Mouse (Mus musculus) Patski (cell line): Measurements from ENCODE around the gene Kndc1. TPM values are rescaled to one million over a fixed set of nuclear protein-coding genes. Genes with fewer than 3 reads are reported as not detected.

Experiments used
- ATAC-seq: fragments of 100-300 bp; one replicate; pipeline ENCODE4 v1.8.0; 2021
- CTCF ChIA-PET: fragments of 350-600 bp; sonication (Branson Sonifier 250); formaldehyde crosslinking; loops from one replicate; lab custom pipeline; 2022; ENCODE audit warnings: inconsistent platforms; lab: Charles Lee
- POLR2A ChIA-PET: fragments of 350-600 bp; sonication (Branson Sonifier 250); formaldehyde crosslinking; loops from one replicate; lab custom pipeline; 2022; ENCODE audit warnings: antibody characterized with exemption, inconsistent platforms; lab: Charles Lee
- DNase-seq: peaks from one replicate; pipeline ENCODE4 v3.0.0-alpha.2; 2011; ENCODE audit warnings: low read depth, low spot score
- H3K27me3 ChIP-seq: fragments of 371-371 bp; one replicate; pipeline ENCODE4 v1.5.1; 2021
- CTCF ChIP-seq: fragments of 100-300 bp; IDR thresholded peaks from one replicate; pipeline ENCODE4 v1.5.1; 2021
- in situ Hi-C: fragments of 300-500 bp; cut with MboI; formaldehyde crosslinking; loops from 3 replicates; pipeline ENCODE4 v1.11.1; 2018; ENCODE audit warnings: low pct_unique_long_range_greater_than_20kb, mixed read lengths
- polyA plus RNA-seq: library from polyadenylated mRNA; unstranded; gene quantifications from one replicate; pipeline ENCODE4 v1.2.3, GENCODE M21; 2021

Kndc1 gene
- polyA plus RNA-seq: 0.54 TPM

GRCm38 (mm10) chr7:139894655-139895557, at the start of gene Kndc1:
Gene Kndc1, plus strand, starts transcription at chr7:139894696.
- ATAC-seq: peak; percentile 36
- CTCF ChIA-PET: interaction anchor here (1.3 kb wide), 1 partner anchor 10 kb away, joined by 7 read pairs; no protein-coding TSS in a partner anchor
- H3K27me3 ChIP-seq: peaks cover 36% of the 10 kb centered on the region
- POLR2A ChIA-PET: no interaction called here
- in situ Hi-C loops: no loop called here
- no peak for DNase-seq
- no peak for TF ChIP-seq CTCF

- ChIA-PET CTCF (interaction anchor here (1.3 to 2.0 kb wide), 3 partner anchors 10 to 63 kb away, joined by 4 to 11 read pairs (median 5); no protein-coding TSS in a partner anchor), POLR2A (no interaction called here)
- DNase-seq: no peak
- TF ChIP-seq CTCF: no peak
- H3K27me3 ChIP-seq: no peaks in the 10 kb centered on the region
- ATAC-seq: no peak
- in situ Hi-C loops: no loop called here
Observed at GRCm38 (mm10) chr7:139845101-139845500, 49.4 kb upstream of the Kndc1 start.

- TF ChIP-seq CTCF: no peak
- ATAC-seq (no peak), DNase-seq (no peak)
- POLR2A ChIA-PET: no interaction called here
- in situ Hi-C loops: no loop called here
- CTCF ChIA-PET: interaction anchor here (1.0 to 1.4 kb wide), 2 partner anchors 11 to 147 kb away, joined by 5 to 6 read pairs; no protein-coding TSS in a partner anchor
- H3K27me3 ChIP-seq: no peaks in the 10 kb centered on the region
Observed at GRCm38 (mm10) chr7:139850152-139850551, 44.3 kb upstream of the Kndc1 start.

- no peak for ATAC-seq
- no peak for DNase-seq
- CTCF ChIA-PET: interaction anchor here (1.0 kb wide), 1 partner anchor 10 kb away, joined by 5 read pairs; no protein-coding TSS in a partner anchor
- POLR2A ChIA-PET: no interaction called here
- no peak for TF ChIP-seq CTCF
- in situ Hi-C loops: no loop called here
- no peaks in the 10 kb centered on the region for H3K27me3 ChIP-seq
Observed at GRCm38 (mm10) chr7:139850677-139851076, 43.8 kb upstream of the Kndc1 start.

GRCm38 (mm10) chr7:139851098-139851497, 43.4 kb upstream of the Kndc1 start:
- TF ChIP-seq CTCF: no peak
- no peaks in the 10 kb centered on the region for H3K27me3 ChIP-seq
- in situ Hi-C loops: no loop called here
- ChIA-PET POLR2A (no interaction called here), CTCF (interaction anchor here (1.0 kb wide), 1 partner anchor 10 kb away, joined by 5 read pairs; no protein-coding TSS in a partner anchor)
- no peak for ATAC-seq
- no peak for DNase-seq

- ChIA-PET CTCF (no interaction called here), POLR2A (no interaction called here)
- H3K27me3 ChIP-seq: no peaks in the 10 kb centered on the region
- ATAC-seq (no peak), DNase-seq (no peak)
- in situ Hi-C loops: no loop called here
- TF ChIP-seq CTCF: no peak
Observed at GRCm38 (mm10) chr7:139855261-139855660, 39.2 kb upstream of the Kndc1 start.

GRCm38 (mm10) chr7:139861411-139861810, 33.1 kb upstream of the Kndc1 start:
- TF ChIP-seq CTCF: peak; percentile 86
- CTCF ChIA-PET: interaction anchor here (0.7 to 5.7 kb wide), 16 partner anchors 8 to 271 kb away, joined by 3 to 56 read pairs (median 5); partner anchors contain the start of gene Cfap46
- POLR2A ChIA-PET: interaction anchor here (0.5 to 0.6 kb wide), 2 partner anchors 92 to 107 kb away, joined by 3 to 4 read pairs; no protein-coding TSS in a partner anchor
- in situ Hi-C loops: loop anchor here (5.0 kb wide), 1 partner anchor 159 kb away; no protein-coding TSS in a partner anchor
- ATAC-seq: no peak
- DNase-seq: peak; percentile 34
- no peaks in the 10 kb centered on the region for H3K27me3 ChIP-seq

GRCm38 (mm10) chr7:139863076-139863475, 31.4 kb upstream of the Kndc1 start:
- POLR2A ChIA-PET: no interaction called here
- no peaks in the 10 kb centered on the region for H3K27me3 ChIP-seq
- CTCF ChIA-PET: interaction anchor here (0.8 to 5.7 kb wide), 4 partner anchors 10 to 160 kb away, joined by 3 to 56 read pairs (median 4); no protein-coding TSS in a partner anchor
- in situ Hi-C loops: loop anchor here (5.0 kb wide), 1 partner anchor 161 kb away; no protein-coding TSS in a partner anchor
- no peak for DNase-seq
- ATAC-seq: no peak
- TF ChIP-seq CTCF: no peak

- in situ Hi-C loops: loop anchor here (5.0 kb wide), 1 partner anchor 162 kb away; no protein-coding TSS in a partner anchor
- ChIA-PET POLR2A (no interaction called here), CTCF (interaction anchor here (1.0 to 5.7 kb wide), 2 partner anchors 161 to 179 kb away, joined by 3 to 56 read pairs; no protein-coding TSS in a partner anchor)
- DNase-seq (no peak), ATAC-seq (no peak)
- H3K27me3 ChIP-seq: no peaks in the 10 kb centered on the region
- TF ChIP-seq CTCF: no peak
Observed at GRCm38 (mm10) chr7:139864253-139864652, 30.2 kb upstream of the Kndc1 start.

- ATAC-seq: no peak
- in situ Hi-C loops: loop anchor here (5.0 kb wide), 1 partner anchor 163 kb away; no protein-coding TSS in a partner anchor
- no peak for TF ChIP-seq CTCF
- ChIA-PET CTCF (no interaction called here), POLR2A (no interaction called here)
- H3K27me3 ChIP-seq: no peaks in the 10 kb centered on the region
- no peak for DNase-seq
Observed at GRCm38 (mm10) chr7:139864871-139865270, 29.6 kb upstream of the Kndc1 start.
